Mouse (Mus musculus) cerebellum, postnatal 10 days (tissue): ENCODE measurements around the gene Cyp4a30b.
"Not testable (repeated sequence)": the region's sequence is repeated elsewhere in the genome, so short reads cannot be mapped to it uniquely, and the experiment has no call there.

Source experiments
- DNase-seq, 2 experiments: peaks; one replicate each; pipeline ENCODE4 v3.0.0; 2021; ENCODE audit warnings: mixed read lengths in 2 of 2

The Cyp4a30b gene

GRCm38 (mm10) chr4:115452304-115452703 is at the start of gene Cyp4a30b:
Gene Cyp4a30b (plus strand): TSS chr4:115452604.
- no peak for DNase-seq

DNA sequence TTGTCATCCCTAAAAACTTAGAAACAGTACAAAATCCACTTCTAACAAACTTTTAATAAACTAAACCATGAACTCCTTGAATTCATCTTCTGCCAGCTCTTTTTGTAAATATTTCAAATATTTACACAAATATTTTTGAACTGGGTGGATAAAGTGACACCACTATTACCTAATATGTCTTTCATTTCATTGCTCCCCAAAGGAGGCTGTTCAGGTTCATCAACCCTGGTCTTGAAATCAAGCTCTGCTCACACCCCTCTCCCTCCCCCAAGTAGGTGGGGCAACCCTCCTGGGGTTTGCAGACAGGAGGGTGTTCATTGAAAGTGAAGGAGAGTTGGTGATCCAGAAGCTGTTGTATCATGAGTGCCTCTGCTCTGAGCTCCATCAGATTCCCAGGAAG is 41.1 kb upstream of the Cyp4a30b start, which contains the start of gene Cyp4a12b:
TSS of gene Cyp4a12b (plus strand) at position 301 of the 400 bp plus-strand sequence.
- DNase-seq: not testable (repeated sequence)

- no peak for DNase-seq
Measured at GRCm38 (mm10) chr4:115450577-115451137, 1.7 kb upstream of the Cyp4a30b start.

DNA sequence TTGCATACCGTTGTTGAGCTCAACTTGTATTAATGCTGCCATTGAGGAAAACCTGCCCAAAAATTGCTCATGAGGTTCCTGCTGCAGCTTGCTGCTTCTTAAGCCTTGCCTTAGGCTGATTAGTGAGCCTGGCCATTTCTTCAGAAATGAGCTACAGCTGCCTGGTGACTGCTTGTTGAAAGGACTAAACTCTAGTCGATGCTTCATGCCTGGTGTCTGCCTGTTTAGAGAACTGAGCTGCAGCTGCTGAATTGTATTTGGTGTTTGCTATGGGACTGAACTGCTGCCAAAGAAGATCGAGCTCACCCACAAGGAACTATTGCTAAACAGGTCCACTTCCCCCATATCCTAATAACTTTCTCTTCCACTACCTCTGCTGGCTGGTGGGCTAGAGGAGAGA is 21.2 kb downstream of the Cyp4a30b start:
- not testable (repeated sequence) for DNase-seq

DNA sequence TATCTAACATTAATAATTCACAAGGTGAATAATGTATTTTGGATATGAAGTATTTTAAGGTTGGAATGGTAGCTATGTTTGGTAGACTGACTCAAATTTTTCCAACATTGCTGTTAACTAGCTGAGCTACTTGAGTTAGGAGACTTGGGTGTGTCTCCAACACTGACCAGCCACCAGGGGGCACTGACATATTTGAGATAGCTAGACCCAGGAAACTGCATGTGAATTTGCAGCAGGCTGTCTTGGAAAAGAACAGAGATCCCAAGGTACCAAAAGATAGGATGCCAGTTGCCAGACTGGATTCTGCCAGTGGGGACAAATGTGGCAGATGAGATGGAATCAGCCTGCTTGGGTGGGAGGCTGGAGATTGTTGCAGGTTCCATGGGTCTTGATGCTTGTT is 23.6 kb downstream of the Cyp4a30b start:
- peak; percentile 17 to 19 for DNase-seq

- no peak for DNase-seq
Measured at GRCm38 (mm10) chr4:115481006-115481652, 28.7 kb downstream of the Cyp4a30b start.

DNA sequence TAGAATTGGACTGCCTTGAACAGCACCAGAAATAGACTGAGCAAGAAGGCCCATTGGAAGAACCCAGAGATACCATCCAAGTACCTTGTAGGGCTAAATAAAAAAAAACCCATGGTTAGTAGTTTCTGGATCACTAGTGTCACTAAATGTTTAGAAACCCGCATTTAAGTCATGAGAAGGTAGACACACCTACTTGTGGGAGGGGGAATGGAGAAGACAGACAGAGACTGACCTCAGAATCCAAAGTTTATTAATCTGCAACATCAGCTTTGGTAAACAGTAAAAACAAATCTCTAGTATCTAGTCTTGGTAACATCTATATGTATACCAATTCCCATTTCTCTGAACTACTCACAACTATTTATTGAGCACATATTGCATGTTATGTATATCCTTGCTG is 43.6 kb downstream of the Cyp4a30b start, which contains the start of gene Cyp4a14:
TSS of gene Cyp4a14 (minus strand) at position 142 of the 400 bp plus-strand sequence.
- no peak for DNase-seq

DNA sequence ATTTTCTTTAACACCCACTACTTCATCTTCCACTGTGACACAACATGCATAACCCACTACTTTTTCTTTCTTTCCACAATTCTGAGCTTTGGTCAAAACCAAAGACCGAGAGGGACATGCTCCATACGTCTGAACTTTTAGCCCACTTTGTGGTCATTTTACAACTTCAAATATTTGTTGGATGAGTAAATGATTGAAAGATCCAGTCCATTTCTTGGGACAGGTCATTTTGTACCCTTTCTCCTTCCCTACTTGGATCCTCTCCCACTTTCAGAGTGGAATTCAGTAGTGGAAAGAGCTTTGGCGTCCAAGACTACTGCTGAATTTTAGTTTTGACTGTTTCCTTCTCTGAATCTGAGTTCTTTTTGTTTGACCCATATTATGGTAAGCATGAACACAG is 45.1 kb downstream of the Cyp4a30b start:
- no peak for DNase-seq

DNA sequence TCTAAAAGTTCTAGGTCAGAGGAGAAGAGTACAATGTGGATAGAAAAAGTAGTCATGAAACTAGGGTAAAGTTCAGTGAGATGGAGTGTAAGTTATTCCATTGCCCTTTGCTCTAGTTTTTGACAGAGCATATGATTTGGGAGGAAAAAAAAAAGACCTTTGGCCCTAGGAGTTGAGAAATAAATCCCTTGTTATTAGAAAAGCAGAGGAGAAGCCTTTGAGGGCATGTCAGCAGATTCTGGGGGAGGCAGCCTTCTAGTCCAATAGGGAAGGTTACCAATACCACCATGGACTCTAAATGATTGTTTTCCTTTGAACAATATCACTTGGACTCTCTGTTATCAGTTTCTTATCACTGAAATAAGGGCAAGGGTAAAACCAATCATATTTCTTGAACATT is 61.6 kb downstream of the Cyp4a30b start:
- not testable (repeated sequence) for DNase-seq

DNA sequence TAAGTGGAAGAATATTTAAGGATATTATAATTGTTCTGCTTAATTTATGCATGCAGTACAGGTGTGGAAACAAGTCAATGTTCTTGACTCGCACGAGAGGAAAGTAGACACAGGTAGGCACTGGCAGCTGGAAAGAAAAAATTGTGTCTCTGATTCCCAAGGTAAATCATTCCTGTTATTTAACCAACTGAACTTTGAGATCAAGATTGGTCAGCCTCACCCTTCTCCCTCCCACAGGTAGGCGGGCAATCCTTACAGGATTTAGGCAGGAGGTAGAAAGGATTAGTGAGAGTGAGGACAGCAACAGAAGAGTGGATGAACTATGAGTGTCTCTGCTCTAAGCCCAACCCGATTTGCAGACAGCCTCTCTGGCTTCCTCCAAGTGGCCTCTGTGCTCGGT is 65.6 kb downstream of the Cyp4a30b start, which contains the start of gene Cyp4a10:
TSS of gene Cyp4a10 (plus strand) at position 265 of the 400 bp plus-strand sequence.
- DNase-seq: not testable (repeated sequence)

- DNase-seq: no peak
Measured at GRCm38 (mm10) chr4:115519444-115519843, 67.0 kb downstream of the Cyp4a30b start.
